Mouse (Mus musculus) layer of hippocampus, adult 8-10 months (tissue): ENCODE measurements around the gene Mthfd1. TPM values are rescaled to one million over a fixed set of nuclear protein-coding genes. Genes with fewer than 3 reads are reported as not detected.
A peak's percentile ranks its signal among the peaks of the same experiment; 100 is the strongest.
"Not testable (repeated sequence)": the region's sequence is repeated elsewhere in the genome, so short reads cannot be mapped to it uniquely, and the experiment has no call there.

Experiments used
- DNase-seq, 2 experiments: peaks; one replicate each; pipeline ENCODE4 v3.0.0; 2022; ENCODE audit warnings: low spot score in 2 of 2
- total RNA-seq, 4 experiments: library from RNA; stranded (reverse); gene quantifications; 2 replicates each; pipeline ENCODE4 v1.2.4; 2022

Gene Mthfd1
- total RNA-seq, result 10 to 100 TPM; 46.4 to 50.7 (median 48.0) TPM

GRCm38 (mm10) chr12:76254725-76255498 is at the start of gene Mthfd1:
Gene Mthfd1, plus strand, starts transcription at chr12:76255298.
- DNase-seq, result peak; percentile 96 to 98

- DNase-seq, result no peak
Observed at GRCm38 (mm10) chr12:76209429-76209974, 45.6 kb upstream of the Mthfd1 start.

GRCm38 (mm10) chr12:76215121-76215520 is 40.0 kb upstream of the Mthfd1 start:
- DNase-seq, result no peak

GRCm38 (mm10) chr12:76216716-76217115 is 38.4 kb upstream of the Mthfd1 start:
- DNase-seq, result no peak

- not testable (repeated sequence) for DNase-seq
Observed at GRCm38 (mm10) chr12:76222104-76222503, 33.0 kb upstream of the Mthfd1 start.

- DNase-seq, result no peak
Observed at GRCm38 (mm10) chr12:76230644-76231043, 24.5 kb upstream of the Mthfd1 start.

- no peak for DNase-seq
Observed at GRCm38 (mm10) chr12:76235253-76235652, 19.8 kb upstream of the Mthfd1 start.

GRCm38 (mm10) chr12:76239145-76239838 is 15.8 kb upstream of the Mthfd1 start:
- DNase-seq, result no peak

GRCm38 (mm10) chr12:76239839-76240571 is 15.1 kb upstream of the Mthfd1 start:
- no peak for DNase-seq

- DNase-seq, result no peak
Observed at GRCm38 (mm10) chr12:76240670-76241069, 14.4 kb upstream of the Mthfd1 start.

- DNase-seq, result no peak
Observed at GRCm38 (mm10) chr12:76241084-76241483, 14.0 kb upstream of the Mthfd1 start.

GRCm38 (mm10) chr12:76241833-76242232 is 13.3 kb upstream of the Mthfd1 start:
- DNase-seq, result no peak

- DNase-seq, result no peak
Observed at GRCm38 (mm10) chr12:76244981-76245380, 10.1 kb upstream of the Mthfd1 start.

- DNase-seq, result no peak
Observed at GRCm38 (mm10) chr12:76246646-76247045, 8.5 kb upstream of the Mthfd1 start, which contains the start of gene Tex21. Gene Tex21, minus strand, starts transcription at chr12:76246746.

GRCm38 (mm10) chr12:76253090-76253489 is 2.0 kb upstream of the Mthfd1 start:
- no peak for DNase-seq

- no peak for DNase-seq
Observed at GRCm38 (mm10) chr12:76253591-76253990, 1.5 kb upstream of the Mthfd1 start.

- DNase-seq, result no peak
Observed at GRCm38 (mm10) chr12:76253991-76254390, 1.1 kb upstream of the Mthfd1 start.

GRCm38 (mm10) chr12:76255499-76255875 is 389 bp downstream of the Mthfd1 start:
- no peak for DNase-seq

GRCm38 (mm10) chr12:76256114-76256843 is 1.2 kb downstream of the Mthfd1 start:
- no peak for DNase-seq

- no peak for DNase-seq
Observed at GRCm38 (mm10) chr12:76260673-76261072, 5.6 kb downstream of the Mthfd1 start.

GRCm38 (mm10) chr12:76261556-76261955 is 6.5 kb downstream of the Mthfd1 start:
- no peak for DNase-seq
